Mouse (Mus musculus) liver, embryonic 14.5 days (tissue): ENCODE measurements at regions not wholly inside any gene's neighbourhood (a gene's known extent, or its start where the extent isn't known, plus 50 kb on each side); places are given as distances from the start of the nearest gene placed in this dataset.

Experiments used
- ATAC-seq: fragments of 200-750 bp; cut with Nextera tagmentation; 2 replicates; pipeline ENCODE4 v1.8.0; 2017; ENCODE audit warnings: moderate number of reproducible peaks, mild to moderate bottlenecking, moderate library complexity; ENCODE audit not compliant: insufficient read depth
- DNase-seq, 3 experiments: peaks; one replicate each; pipeline ENCODE4 v3.0.0-alpha.2; 2012 to 2013; ENCODE audit warnings: low read depth in 3 of 3, low spot score in 3 of 3
- H3K27ac ChIP-seq: fragments of 300-500 bp; sonication (generic); 2 replicates; pipeline ENCODE4 v1.5.1; 2014; ENCODE audit warnings: moderate library complexity, mild to moderate bottlenecking, control low read depth, inconsistent platforms
- H3K27me3 ChIP-seq: fragments of 300-500 bp; sonication (generic); 2 replicates; pipeline ENCODE4 v1.6.1; 2014; ENCODE audit warnings: mild to moderate bottlenecking, low read length, moderate library complexity; ENCODE audit not compliant: control insufficient read depth, insufficient read depth
- H3K36me3 ChIP-seq: fragments of 300-500 bp; sonication (generic); replicated peaks from 2 replicates; pipeline ENCODE4 v1.6.1; 2014; ENCODE audit warnings: low read depth; ENCODE audit not compliant: control insufficient read depth, insufficient read depth
- H3K4me1 ChIP-seq, 2 experiments: fragments of 200-500 bp in 1 of 2; fragments of 300-500 bp in 1 of 2; sonication (generic) in 1 of 2; replicated peaks; 2 replicates each; pipeline ENCODE4 v1.6.1; 2012 to 2014; ENCODE audit warnings: antibody characterized with exemption in 1 of 2, inconsistent platforms in 1 of 2, low read length in 1 of 2; ENCODE audit not compliant: control insufficient read depth in 2 of 2, insufficient read depth in 2 of 2
- H3K4me2 ChIP-seq: fragments of 300-500 bp; sonication (generic); 2 replicates; pipeline ENCODE4 v1.6.1; 2014; ENCODE audit warnings: low read depth, mild to moderate bottlenecking, control low read depth, moderate library complexity
- H3K4me3 ChIP-seq, 2 experiments: fragments of 200-500 bp in 1 of 2; fragments of 300-500 bp in 1 of 2; sonication (generic) in 1 of 2; 2 replicates each; pipeline ENCODE4 v1.5.1; 2012 to 2014; ENCODE audit warnings: low read depth in 2 of 2, low read length in 2 of 2, mild to moderate bottlenecking in 2 of 2, control low read depth in 1 of 2, inconsistent platforms in 1 of 2, moderate library complexity in 1 of 2; ENCODE audit not compliant: insufficient read depth in 1 of 2
- H3K9ac ChIP-seq: fragments of 300-500 bp; sonication (generic); replicated peaks from 2 replicates; pipeline ENCODE4 v1.6.1; 2014; ENCODE audit warnings: mild to moderate bottlenecking, control low read depth, moderate library complexity
- H3K9me3 ChIP-seq: fragments of 300-500 bp; sonication (generic); 2 replicates; pipeline ENCODE4 v1.6.1; 2016; ENCODE audit warnings: low read length, mixed read lengths; ENCODE audit not compliant: control insufficient read depth
- CTCF ChIP-seq: IDR thresholded peaks from 2 replicates; pipeline ENCODE4 v1.5.1; 2016; ENCODE audit warnings: antibody characterized with exemption, low read depth, control low read depth
- EP300 ChIP-seq: IDR thresholded peaks from 2 replicates; pipeline ENCODE4 v1.6.1; 2016; ENCODE audit warnings: antibody characterized with exemption, low read depth
- WGBS: fragments of 180-500 bp; shearing (Covaris S2); extraction: QIAGEN DNeasy Blood & Tissue Kit; methylation state at CpG from one replicate; pipeline ENCODE4 v1.1.7; 2014; ENCODE audit not compliant: insufficient replicate concordance; 5-methylcytosine and 5-hydroxymethylcytosine counted together

GRCm38 (mm10) chr12:10867674-10868635 is 282.9 kb downstream of the Kcns3 start:
- Histone ChIP-seq H3K9me3 (no peaks in the 10 kb centered on the region), H3K4me3 (no peak overlapping the region), H3K27me3 (no peaks in the 10 kb centered on the region), H3K9ac (no peak overlapping the region), H3K4me1 (no peaks in the 10 kb centered on the region), H3K27ac (no peak overlapping the region), H3K4me2 (no peak overlapping the region), H3K36me3 (no peaks in the 10 kb centered on the region)
- ATAC-seq (no peak), DNase-seq (no peak)
- TF ChIP-seq CTCF, result no peak
- TF ChIP-seq EP300, result no peak
- 57% methylated on average over 15 of the region's 15 CpGs for WGBS

GRCm38 (mm10) chr12:10866907-10867538 is 283.8 kb downstream of the Kcns3 start:
- no peak for TF ChIP-seq CTCF
- no peak for TF ChIP-seq EP300
- WGBS, result 55% methylated on average over 3 of the region's 3 CpGs
- no peaks in the 10 kb centered on the region for H3K36me3 ChIP-seq
- ATAC-seq (no peak), DNase-seq (no peak)
- H3K4me3 ChIP-seq, result no peak overlapping the region
- no peaks in the 10 kb centered on the region for H3K4me1 ChIP-seq
- no peaks in the 10 kb centered on the region for H3K9me3 ChIP-seq
- no peak overlapping the region for H3K9ac ChIP-seq
- H3K27ac ChIP-seq, result no peak overlapping the region
- H3K4me2 ChIP-seq, result no peak overlapping the region
- H3K27me3 ChIP-seq, result no peaks in the 10 kb centered on the region

DNA sequence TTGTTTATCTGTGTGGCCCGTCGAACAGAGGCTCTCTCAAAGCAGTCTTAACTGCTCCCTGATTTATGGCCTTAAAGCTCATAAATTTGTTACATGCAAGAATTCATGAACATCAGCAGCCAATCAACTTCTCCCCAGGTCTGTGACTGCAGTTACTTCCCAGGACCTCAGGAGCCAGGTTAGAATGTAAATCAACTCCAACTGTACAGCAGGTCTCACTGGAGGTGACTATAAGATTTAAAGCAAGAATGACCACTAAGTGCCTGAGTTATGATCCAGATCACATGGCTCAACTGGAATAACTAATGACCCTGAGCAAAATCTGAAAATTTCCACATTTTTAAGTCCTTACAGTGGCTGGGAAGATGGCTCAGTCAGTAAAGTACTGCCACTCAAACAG is 285.6 kb downstream of the Kcns3 start:
- no peaks in the 10 kb centered on the region for H3K36me3 ChIP-seq
- no peak for DNase-seq
- no peak overlapping the region for H3K4me3 ChIP-seq
- no peak for ATAC-seq
- no peaks in the 10 kb centered on the region for H3K9me3 ChIP-seq
- no peak overlapping the region for H3K4me2 ChIP-seq
- no peaks in the 10 kb centered on the region for H3K4me1 ChIP-seq
- H3K27ac ChIP-seq, result no peak overlapping the region
- no peaks in the 10 kb centered on the region for H3K27me3 ChIP-seq
- TF ChIP-seq EP300 (no peak), CTCF (no peak)
- 49% methylated on average over 2 of the region's 2 CpGs for WGBS
- no peak overlapping the region for H3K9ac ChIP-seq

DNA sequence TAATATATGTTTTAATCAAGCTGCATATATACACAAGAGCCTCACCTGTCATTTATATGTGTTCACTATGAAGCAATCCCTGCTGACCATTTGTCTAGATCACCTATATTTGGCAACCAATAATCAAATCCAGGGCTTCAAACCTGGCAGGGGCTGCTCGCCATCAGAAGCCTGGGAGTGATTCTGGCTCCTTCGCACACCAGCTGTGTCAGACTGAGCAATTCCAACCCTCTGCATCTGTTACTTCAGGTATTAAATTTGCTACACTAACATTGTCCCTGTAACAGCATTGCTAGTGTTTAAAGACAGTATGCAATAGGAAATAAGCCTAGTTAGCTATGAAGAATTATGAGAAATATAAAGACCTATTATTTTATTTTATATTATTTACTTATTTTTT is 330.5 kb downstream of the Kcns3 start:
- Histone ChIP-seq H3K27ac (no peak overlapping the region), H3K4me1 (no peaks in the 10 kb centered on the region), H3K9ac (no peak overlapping the region), H3K27me3 (no peaks in the 10 kb centered on the region), H3K36me3 (no peaks in the 10 kb centered on the region), H3K4me3 (no peak overlapping the region), H3K4me2 (no peak overlapping the region), H3K9me3 (no peaks in the 10 kb centered on the region)
- TF ChIP-seq EP300, result no peak
- no peak for TF ChIP-seq CTCF
- 50% methylated on average over 2 of the region's 2 CpGs for WGBS
- ATAC-seq, result no peak
- DNase-seq, result no peak

DNA sequence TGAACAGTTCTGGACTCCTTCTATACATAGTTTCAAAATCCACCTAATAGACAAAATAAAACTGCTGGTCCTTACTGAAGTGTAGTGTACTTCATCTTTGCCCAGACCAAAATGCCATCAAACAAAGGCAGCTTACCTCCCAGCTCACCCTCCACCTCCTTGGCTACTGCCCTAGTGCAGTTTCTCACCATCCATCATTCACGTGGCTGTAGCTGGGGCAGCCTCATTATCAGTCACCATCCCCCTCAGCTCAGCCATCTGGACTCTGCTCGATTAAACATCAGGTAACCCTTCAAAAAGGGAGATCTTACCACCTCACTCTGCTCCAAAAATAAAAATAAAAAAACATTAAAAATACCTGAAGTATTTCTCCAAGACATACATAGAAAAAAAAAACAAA is 332.8 kb downstream of the Kcns3 start:
- Histone ChIP-seq H3K9ac (no peak overlapping the region), H3K27me3 (no peaks in the 10 kb centered on the region), H3K4me1 (no peaks in the 10 kb centered on the region), H3K4me3 (no peak overlapping the region), H3K36me3 (no peaks in the 10 kb centered on the region), H3K4me2 (no peak overlapping the region), H3K9me3 (no peaks in the 10 kb centered on the region), H3K27ac (no peak overlapping the region)
- 21% methylated on average over 2 of the region's 2 CpGs for WGBS
- no peak for DNase-seq
- no peak for TF ChIP-seq CTCF
- no peak for TF ChIP-seq EP300
- ATAC-seq, result no peak
